Mouse (Mus musculus): ENCODE results near the gene Dnm3.
A peak's percentile ranks its signal among the peaks of the same experiment; 100 is the strongest.

The Dnm3 gene

DNA sequence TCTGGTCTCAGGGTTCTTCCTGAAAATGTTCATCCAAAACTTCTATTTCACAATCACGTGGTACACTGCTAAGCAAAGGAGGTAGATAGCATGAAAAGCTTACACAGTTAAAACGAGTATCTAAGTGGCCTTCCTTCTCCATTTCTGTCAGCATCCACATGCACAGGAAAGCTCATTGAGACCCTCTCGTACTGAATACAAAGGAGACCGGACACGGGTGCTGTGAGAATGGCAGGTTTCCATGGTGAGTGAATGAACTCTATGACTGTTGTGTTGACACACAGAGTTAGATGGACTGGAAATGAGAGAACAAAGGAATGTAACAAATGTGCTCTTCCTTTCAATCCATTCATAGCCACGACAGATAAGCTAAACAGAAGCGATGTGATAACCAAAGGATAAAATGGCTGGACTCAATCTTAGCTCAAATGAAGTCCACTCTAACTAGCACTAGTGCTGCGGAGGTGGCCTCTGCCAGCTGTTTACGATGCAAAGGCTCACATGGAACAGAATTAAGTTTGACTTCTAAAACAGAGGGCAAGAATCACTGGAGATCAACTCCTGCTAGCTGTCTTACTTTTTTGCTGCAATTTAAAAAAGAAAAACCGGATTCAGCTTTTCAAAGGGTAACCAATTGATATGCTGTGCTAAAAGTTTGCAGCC is 268.2 kb downstream of the Dnm3 start:
- DNase-seq (ENCODE audit: low read depth) = no peak

DNA sequence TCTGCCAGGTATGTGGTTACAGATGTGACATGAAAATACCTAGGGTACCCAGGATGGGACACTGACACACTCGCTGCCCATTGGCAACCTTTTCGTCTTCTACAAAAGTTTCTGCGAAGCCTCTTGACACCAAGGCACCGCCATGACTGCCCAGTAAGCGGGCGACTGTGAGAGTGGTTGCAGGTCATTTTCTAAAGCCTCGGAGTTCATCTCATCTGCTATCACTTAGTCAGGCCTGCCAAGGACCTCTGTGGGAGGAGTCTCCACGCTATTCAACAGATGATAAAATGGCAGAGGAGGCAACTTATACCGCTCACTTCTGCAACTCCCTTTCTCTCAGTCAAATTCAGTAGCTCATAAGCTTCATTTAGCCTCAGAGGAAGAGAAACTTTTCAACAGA is 268.8 kb downstream of the Dnm3 start:
- DNase-seq (ENCODE audit: low read depth) = no peak

DNA sequence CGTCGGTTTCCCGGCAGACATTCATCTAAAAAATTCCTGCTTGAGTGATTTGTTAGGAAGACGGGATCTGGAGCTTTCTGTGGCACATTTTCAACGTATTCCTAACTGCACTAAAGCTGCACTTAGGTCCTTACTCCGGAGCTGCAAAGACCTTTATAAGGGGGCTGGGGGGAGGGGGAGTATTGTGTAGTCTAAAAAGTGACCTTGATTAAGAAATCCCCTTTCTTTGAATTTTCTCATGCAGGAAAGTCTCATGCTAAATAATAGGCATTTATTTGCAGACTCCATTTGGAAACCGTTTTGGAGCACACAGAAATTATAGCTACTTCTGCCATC is 270.2 kb downstream of the Dnm3 start:
- DNase-seq (ENCODE audit: low read depth) = no peak

DNA sequence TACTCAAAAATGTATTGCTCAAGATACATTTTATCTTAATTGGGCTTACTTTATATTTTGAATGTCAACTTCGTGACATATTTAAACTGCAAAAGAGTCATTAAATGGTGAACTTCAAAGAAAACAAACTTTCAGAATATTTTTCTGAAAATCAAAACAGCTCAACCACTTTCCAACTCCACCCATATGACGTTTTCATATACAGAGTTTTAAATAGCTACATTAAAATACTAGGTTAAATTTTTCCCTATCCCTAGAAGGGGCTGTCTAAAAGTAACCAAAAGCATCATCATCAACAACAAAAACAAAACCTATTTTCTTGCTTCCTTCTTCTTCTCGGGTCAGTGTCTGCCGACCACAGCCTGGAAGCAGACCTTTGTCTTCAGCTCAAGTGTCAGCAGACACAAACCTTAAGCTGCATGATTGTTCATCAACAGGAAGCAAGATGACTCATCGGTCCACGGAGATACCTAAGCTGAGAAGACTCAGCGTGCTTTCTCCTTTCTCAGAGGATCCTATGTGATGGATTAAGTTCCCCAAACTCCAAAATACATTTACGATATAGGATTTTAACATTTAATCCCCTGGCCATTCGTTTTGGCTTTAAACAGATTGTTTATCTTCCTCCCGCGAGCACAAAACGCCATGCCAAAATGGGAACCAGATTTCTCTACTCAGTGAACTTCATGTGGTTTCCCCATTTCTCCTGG is 270.7 kb downstream of the Dnm3 start:
- peak; percentile 78 for DNase-seq (ENCODE audit: low read depth)

DNA sequence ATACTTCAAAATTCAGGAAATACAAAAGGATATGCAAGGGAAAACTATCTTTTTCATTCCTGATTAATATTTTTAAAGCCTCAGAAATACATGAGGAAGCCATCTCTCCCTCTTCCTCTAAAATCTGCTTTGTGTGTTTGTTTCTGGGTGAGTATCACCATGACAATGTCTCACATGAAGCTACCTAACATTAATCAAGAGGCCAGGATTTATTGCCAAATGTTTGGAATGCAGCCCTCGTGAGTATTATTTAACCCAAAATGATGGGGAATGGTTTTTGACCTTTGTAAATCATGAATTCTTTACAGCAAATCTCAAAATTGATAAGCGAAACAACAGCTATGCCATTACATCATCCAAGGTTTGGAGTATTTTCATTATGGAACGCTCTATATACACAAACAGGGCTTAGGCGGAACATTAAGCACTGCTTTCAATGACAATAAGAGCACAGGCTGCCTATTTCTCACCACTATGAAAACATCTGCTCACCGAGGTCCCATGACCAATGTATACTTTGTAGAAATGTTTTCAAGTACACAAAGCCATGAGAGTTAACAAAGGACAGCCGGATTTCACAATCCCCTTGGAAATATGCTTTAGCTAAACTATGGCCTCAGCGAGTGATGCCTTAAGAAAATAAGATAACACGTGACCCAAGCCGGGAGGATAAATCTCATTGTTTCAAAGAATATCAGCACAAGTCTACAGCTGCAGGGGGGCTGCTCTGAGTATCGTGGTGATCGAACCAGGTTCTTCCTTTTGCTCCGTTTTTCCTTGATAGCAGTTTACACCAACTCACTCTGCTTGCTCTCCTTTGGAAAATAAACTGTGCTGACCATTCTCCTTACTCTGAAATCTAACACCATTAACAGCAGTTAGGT is 275.1 kb downstream of the Dnm3 start:
- no peak for DNase-seq (ENCODE audit: low read depth)

GRCm38 (mm10) chr1:162200446-162200845 is 277.4 kb downstream of the Dnm3 start:
- DNase-seq (ENCODE audit: low read depth) = no peak

DNA sequence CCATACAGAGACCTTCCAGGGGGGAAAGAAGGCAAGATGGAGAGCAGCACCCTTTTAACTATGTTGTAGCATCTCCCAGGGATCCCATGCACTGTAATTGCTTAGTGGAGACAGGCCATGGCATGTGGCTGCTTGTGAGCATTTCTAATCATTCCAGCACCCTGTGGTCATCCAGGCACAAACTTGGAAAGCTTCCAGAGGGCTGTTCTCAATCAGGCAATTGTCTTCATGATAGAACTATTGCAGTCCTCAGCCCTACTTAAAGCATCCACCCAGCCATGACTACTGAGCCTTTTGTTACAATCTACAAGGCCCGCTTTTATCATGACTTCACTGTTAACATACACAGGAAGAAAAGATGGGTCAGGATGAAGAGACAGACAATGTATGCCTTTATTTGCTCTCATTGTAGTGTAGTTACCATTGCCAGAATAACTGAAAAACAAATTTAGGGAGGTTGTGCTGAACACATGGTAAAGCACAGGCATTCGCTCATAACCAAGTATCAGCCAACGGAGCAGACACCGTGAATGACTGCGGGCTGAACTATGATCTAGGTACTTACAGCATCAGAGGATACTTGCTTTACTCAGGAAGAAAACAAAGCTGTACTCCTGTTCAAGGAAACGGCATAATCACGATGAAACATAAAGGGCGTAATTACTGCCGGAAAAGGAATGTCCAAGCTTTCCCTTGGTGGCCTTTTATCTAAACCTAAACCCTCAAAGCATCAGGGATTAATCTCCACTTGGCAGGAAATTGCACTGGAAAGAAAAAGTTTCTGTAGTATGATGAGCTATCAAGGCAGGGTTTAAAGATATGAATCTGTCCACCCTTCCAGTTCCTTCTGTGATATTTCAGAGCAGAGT is 280.8 kb downstream of the Dnm3 start:
- DNase-seq (ENCODE audit: low read depth) = no peak

DNA sequence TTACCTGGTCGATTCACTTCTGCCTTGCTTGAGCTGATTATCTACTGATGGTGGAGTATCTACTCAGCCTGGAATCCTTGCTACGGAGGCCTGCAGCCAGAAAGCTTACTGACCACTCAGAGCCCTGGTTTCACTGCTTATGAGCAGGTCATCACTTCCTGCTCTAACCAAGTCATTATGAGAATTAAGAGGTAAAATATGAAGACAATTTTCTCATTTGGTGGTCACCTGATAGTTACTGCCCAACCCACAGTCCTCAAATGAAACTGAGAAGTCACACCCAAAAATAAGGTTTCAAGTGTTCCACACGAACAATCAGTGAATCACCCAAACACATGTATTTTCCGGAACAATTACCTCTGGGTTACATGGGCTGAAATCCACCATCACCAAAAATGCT is 289.1 kb downstream of the Dnm3 start:
- DNase-seq (ENCODE audit: low read depth) = no peak

DNA sequence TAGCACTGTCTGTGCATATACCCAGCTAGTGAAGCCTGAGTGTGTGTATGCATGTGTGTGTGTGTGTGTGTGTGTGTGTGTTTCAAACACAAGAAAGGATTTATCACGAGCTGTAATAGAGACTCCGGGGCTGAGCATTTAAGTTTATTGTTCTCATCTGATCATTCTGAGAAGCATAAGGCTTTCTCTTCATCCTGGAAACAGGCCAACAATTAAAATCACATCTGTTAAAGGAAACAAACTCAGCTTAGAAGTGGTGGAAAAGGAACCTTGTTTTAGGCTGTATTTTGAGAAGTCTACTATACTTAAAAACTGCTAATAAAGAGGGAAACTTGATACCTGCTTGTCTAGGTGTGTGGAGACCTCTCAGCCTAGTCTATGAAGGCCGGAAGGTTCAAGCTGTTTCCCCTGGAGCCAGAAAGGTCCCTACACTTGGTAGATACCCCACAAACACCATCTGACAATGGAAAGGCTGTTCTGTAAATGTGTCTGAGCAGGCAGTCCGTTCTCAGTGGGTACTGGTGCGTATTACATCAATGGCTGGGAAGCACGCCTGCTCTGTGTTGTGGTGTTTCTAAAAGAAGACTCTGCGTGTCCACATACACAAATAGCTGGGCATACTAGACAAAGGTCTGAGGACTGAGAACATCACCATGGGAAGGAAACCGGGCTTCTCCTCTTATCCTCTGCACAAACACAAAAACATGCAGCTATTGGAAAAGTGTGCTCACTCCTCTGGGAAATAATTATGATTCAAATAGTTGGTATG is 290.3 kb downstream of the Dnm3 start:
- DNase-seq (ENCODE audit: low read depth) = no peak

DNA sequence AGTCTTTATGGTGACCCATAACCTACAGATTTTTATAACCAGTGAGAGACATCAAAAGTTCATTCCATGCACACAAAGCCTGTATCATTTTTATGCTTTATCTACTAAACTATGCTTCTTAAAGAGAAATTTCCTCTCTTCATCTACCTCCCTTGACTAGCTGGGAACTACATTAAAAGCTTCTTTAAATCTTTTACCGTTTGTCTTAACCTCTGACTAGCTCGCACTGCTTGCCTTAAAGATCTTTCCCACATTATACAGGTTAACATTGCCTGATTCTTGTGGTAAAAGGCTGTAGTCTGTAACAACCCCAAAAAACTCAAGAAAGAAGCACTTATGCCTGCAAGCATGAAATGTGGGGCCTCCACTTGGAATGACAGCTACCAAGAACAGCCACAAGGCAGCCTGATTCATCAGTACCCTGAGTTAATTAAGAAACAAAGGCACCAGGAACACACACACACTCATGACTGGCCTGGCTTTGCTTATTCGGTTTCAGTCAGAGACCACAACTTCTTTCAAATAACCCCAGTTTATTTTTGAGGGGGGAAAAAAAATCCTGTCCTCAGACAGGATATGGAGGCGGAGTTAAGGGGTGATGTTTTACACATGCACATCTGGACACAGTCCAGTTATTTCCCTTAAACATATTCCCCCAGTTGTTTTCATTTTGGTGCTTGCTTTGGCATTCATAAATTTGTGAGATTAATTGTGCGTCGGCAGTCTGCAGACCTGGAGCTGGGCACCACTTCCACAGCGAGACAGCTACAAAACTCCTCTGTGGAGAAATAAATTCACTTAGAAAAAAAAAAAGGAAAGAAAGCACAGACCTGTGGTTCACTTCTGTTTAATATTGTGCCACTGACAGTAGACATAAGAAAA is 291.1 kb downstream of the Dnm3 start:
- DNase-seq (ENCODE audit: low read depth) = no peak

GRCm38 (mm10) chr1:162184003-162184748 is 293.7 kb downstream of the Dnm3 start:
- no peak for DNase-seq (ENCODE audit: low read depth)

DNA sequence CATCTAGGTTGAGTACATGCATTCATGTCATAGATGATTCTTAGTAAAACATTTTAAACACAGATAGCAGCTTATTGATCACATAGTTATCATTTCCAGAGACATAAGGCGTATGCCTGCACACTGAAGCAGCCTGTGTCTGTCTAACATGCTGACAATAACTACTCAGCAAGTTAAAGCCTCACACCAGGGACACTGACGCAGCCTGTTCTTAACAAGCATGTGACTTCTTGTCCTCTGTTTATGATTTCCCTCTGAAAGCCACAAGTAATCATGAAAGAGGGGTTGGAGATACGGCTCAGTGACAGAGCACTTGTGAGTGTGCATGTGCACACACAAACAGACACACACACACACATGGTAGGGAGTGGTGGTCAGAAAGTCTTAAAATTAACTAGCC is 294.4 kb downstream of the Dnm3 start:
- DNase-seq (ENCODE audit: low read depth) = no peak

GRCm38 (mm10) chr1:162181187-162181975 is 296.5 kb downstream of the Dnm3 start:
- no peak for DNase-seq (ENCODE audit: low read depth)

DNA sequence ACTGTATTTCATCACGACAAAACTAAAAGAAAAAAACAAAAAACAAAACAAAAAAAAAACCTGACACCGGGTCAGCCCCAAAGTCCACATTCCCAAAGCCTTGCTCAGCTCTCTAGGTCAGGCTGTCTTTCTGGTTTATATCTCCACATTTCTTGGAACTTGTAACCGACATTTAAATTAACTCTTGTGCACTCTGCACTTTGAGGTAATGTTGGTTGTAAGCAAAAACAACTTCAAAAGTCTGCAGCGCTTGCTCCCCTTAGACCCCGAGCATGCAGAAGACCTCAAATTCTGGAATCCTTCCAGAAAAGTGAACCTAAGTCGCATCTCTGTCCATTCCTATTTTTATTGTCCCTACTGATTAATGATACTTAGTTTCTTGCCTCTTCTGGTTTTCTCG is 297.4 kb downstream of the Dnm3 start:
- DNase-seq (ENCODE audit: low read depth) = no peak

DNA sequence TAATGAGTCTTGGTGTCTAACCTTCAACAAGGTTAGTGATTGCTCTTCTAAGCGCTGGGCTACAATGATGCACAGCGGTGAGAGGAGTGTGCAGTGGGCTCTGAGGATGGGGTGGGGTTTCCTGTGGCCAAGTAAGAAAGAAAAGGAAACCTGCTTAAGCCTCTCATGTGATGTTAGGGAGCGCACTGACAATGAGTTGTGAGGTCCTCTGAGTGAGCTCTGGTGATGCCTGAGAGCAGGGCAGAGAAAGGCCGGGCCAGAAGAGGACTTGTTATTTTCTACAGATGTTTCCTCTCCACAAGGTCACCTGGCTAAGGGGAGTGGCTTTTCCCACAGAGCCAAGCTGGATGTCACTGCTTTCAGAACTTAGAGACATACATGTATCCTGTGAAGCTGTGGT is 298.4 kb downstream of the Dnm3 start:
- no peak for DNase-seq (ENCODE audit: low read depth)

DNA sequence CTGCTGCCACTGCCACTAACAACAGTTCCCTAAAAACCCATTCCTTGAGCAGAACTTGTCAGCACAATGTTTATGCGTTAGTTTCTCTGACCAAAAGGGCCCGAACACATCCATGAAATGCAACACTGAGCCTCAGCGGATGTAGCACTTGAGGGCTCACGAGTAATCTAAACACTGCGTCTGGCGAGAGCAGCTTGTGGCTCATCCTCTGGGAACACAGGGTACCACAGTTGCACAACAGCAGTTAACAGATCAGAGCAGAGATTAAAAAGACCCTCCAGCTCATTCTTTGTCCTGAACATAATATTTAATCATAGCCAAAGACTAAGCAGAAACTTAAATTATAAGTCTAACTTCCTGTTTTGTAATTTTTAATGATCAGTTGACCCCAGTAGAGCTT is 305.0 kb downstream of the Dnm3 start:
- DNase-seq (ENCODE audit: low read depth) = no peak

DNA sequence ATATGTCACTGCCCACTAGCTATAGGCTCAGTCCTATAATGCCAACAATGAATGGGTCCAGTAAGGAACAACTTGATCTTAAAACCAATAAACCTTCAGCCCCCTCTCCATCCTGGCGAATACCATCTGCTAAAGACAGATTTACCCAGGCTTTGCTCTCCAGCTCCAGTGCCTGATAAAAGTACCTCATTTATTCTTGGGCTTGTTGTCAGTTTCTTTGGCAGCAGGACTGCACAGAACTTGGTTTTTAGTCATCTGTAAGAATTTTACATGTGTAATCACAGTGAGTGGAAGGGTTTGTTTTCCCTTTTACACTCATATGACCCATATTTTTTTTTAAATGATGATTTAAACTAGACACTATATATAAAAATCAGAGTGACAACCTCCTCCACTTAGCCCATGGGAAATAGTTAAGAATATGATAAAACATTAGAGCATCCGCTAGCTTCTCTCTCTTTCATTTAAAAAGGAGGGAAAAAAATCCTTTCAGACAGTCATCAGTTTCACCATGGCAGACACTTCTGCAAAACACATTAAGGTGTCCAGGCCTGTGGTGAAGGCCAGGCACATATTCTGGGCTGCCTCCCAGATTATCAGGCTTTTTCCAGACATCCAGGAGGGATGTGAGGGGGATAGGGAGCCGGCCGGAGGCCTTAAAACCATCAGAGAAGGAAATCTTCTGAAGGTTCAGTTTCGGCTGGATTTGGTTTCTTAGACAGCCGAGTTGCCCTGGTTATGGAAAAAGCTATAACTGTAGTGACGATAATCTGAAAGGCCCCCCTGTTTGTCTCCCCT is 313.9 kb downstream of the Dnm3 start:
- no peak for DNase-seq (ENCODE audit: low read depth)

- DNase-seq (ENCODE audit: low read depth) = no peak
Measured at GRCm38 (mm10) chr1:162162677-162163076, 315.2 kb downstream of the Dnm3 start.
